In genomic region chr1:160214171-160214570, GRCm38 (mm10) we compare ENCODE assay signal across 13 mouse cellular contexts. TPM values are rescaled to one million over a fixed set of nuclear protein-coding genes. Genes with fewer than 3 reads are reported as not detected.
DNase-seq lines count a peak whose midpoint lies in the region; ATAC-seq and TF ChIP-seq lines count a peak whose summit lies in the region.
"Had no signal": no experiment of that assay in that cellular context is flagged by ENCODE, and none has a peak within 500 bp of the region (broad histone marks: within the 10 kb centered on the region; RNA-seq: fewer than 3 reads in every experiment).

No protein-coding gene starts in this region.

- peaks cover 2% of the 10 kb centered on the region for H3K36me3 ChIP-seq in embryonic facial prominence, embryonic 10.5 days (replicated peaks)
- H3K36me3 ChIP-seq in limb, embryonic 12.5 days, result no peaks in the 10 kb centered on the region
- no peaks in the 10 kb centered on the region for H3K36me3 ChIP-seq in neural tube, embryonic 13.5 days

- no peak for DNase-seq in left cerebral cortex, adult 2 months (ENCODE audit: extremely low spot score in 1 of 2, low spot score in 2 of 2)
- DNase-seq in left cerebral cortex, adult 11 months (ENCODE audit: low spot score), result no peak
- no peak for DNase-seq in embryonic facial prominence, embryonic 10.5 days (ENCODE audit: low spot score)
- no peak for DNase-seq in cerebellum, postnatal 10 days
- no peak for DNase-seq in left cerebral cortex, postnatal 4 days
- DNase-seq in frontal cortex, adult 2 months (ENCODE audit: extremely low spot score in 1 of 2, low spot score in 1 of 2), result no peak
- DNase-seq: adrenal gland, postnatal 14 days; kidney, postnatal 36 days; lung, postnatal 10 days; thymus, adult 18-20 months had no signal

- no peak for TF ChIP-seq CTCF in left cerebral cortex, adult 2 months (IDR thresholded peaks at IDR 0.05)

- WGBS in embryonic facial prominence, embryonic 10.5 days, result 76% methylated on average over 7 of the region's 7 CpGs
- WGBS in limb, embryonic 12.5 days, result 88% methylated on average over 7 of the region's 7 CpGs
- 52% methylated on average over 7 of the region's 7 CpGs for WGBS in neural tube, embryonic 13.5 days

- H3K27ac ChIP-seq in left cerebral cortex, adult 2 months, result peak overlapping the region; percentile 99; the same call in 1 of the 2 replicates
- H3K27ac ChIP-seq in embryonic facial prominence, embryonic 10.5 days (replicated peaks), result peak overlapping the region; percentile 98; the same call in 1 of the 2 replicates
- no peak overlapping the region for H3K27ac ChIP-seq in limb, embryonic 12.5 days
- peak overlapping the region; percentile 99; the same call in 1 of the 2 replicates for H3K27ac ChIP-seq in neural tube, embryonic 13.5 days (replicated peaks)

- H3K4me3 ChIP-seq in left cerebral cortex, adult 2 months, result no peak overlapping the region
- peak overlapping the region; percentile 85 for H3K4me3 ChIP-seq in embryonic facial prominence, embryonic 10.5 days
- no peak overlapping the region for H3K4me3 ChIP-seq in limb, embryonic 12.5 days (replicated peaks)
- H3K4me3 ChIP-seq in neural tube, embryonic 13.5 days, result no peak overlapping the region

- ATAC-seq in limb, embryonic 12.5 days (ENCODE audit: insufficient number of reproducible peaks, insufficient read depth, low FRiP score, low TSS enrichment, low read depth), result no peak
- no peak for ATAC-seq in neural tube, embryonic 13.5 days (ENCODE audit: low read depth)

- H3K9ac ChIP-seq in limb, embryonic 12.5 days (replicated peaks), result no peak overlapping the region
- peak overlapping the region; percentile 86 for H3K9ac ChIP-seq in neural tube, embryonic 13.5 days

- intact Hi-C loops in left cerebral cortex, adult 2 months (cut with DNase I), result loop anchor here (5.0 kb wide), 1 partner anchor 163 kb away; no protein-coding TSS in a partner anchor
- intact Hi-C loops in left cerebral cortex, postnatal 4 days (cut with DNase I), result loop anchor here (10.0 kb wide), 1 partner anchor 501 kb away; no protein-coding TSS in a partner anchor

- H3K4me1 ChIP-seq in embryonic facial prominence, embryonic 10.5 days, result peaks cover 24% of the 10 kb centered on the region
- H3K4me1 ChIP-seq in limb, embryonic 12.5 days (replicated peaks), result peaks cover 10% of the 10 kb centered on the region
- peaks cover 35% of the 10 kb centered on the region for H3K4me1 ChIP-seq in neural tube, embryonic 13.5 days (replicated peaks)

- no peaks in the 10 kb centered on the region for H3K27me3 ChIP-seq in embryonic facial prominence, embryonic 10.5 days (replicated peaks; ENCODE audit: low read depth, poor library complexity, severe bottlenecking)
- no peaks in the 10 kb centered on the region for H3K27me3 ChIP-seq in limb, embryonic 12.5 days
- no peaks in the 10 kb centered on the region for H3K27me3 ChIP-seq in neural tube, embryonic 13.5 days

- H3K9me3 ChIP-seq in embryonic facial prominence, embryonic 10.5 days, result no peaks in the 10 kb centered on the region
- no peaks in the 10 kb centered on the region for H3K9me3 ChIP-seq in limb, embryonic 12.5 days
- no peaks in the 10 kb centered on the region for H3K9me3 ChIP-seq in neural tube, embryonic 13.5 days
- H3K9me3 ChIP-seq: G1E had no signal

- peak overlapping the region; percentile 68; the same call in 1 of the 2 replicates for H3K4me2 ChIP-seq in limb, embryonic 12.5 days
- peak overlapping the region; percentile 77 for H3K4me2 ChIP-seq in neural tube, embryonic 13.5 days

RNA-seq across cellular contexts. Expression of gene Cacybp, which starts 1.5 kb away (rescaled TPM):
- 10 to 100 TPM; 85.3 to 87.5 TPM for total RNA-seq in left cerebral cortex, adult 2 months (2021)
- 354 and 357 TPM in 2 replicates for polyA plus RNA-seq in embryonic facial prominence, embryonic 10.5 days (2016; fragmentation: Nextera tagmentation; extraction: Ambion mirVana)
- 246 and 254 TPM in 2 replicates for polyA plus RNA-seq in limb, embryonic 12.5 days (2016; fragmentation: Nextera tagmentation; extraction: Ambion mirVana)
- polyA plus RNA-seq in neural tube, embryonic 13.5 days (2015; fragmentation: Nextera tagmentation; extraction: Ambion mirVana), result 273 and 285 TPM in 2 replicates
- total RNA-seq in left cerebral cortex, postnatal 4 days (2021), result 100 to 1,000 TPM; 122 to 128 TPM
- 56.7 and 61.8 TPM in 2 replicates for polyA plus RNA-seq in frontal cortex, adult 2 months (2012; rRNA removed)

RNA-seq across cellular contexts. Expression of gene Mrps14, which starts 19.2 kb away (rescaled TPM):
- 10 to 100 TPM; 62.4 to 78.7 TPM for total RNA-seq in left cerebral cortex, adult 2 months (2021)
- polyA plus RNA-seq in embryonic facial prominence, embryonic 10.5 days (2016; fragmentation: Nextera tagmentation; extraction: Ambion mirVana), result 231 and 235 TPM in 2 replicates
- polyA plus RNA-seq in limb, embryonic 12.5 days (2016; fragmentation: Nextera tagmentation; extraction: Ambion mirVana), result 238 and 262 TPM in 2 replicates
- polyA plus RNA-seq in neural tube, embryonic 13.5 days (2015; fragmentation: Nextera tagmentation; extraction: Ambion mirVana), result 162 and 176 TPM in 2 replicates
- 10 to 100 TPM; 41.1 to 48.1 TPM for total RNA-seq in left cerebral cortex, postnatal 4 days (2021)
- polyA plus RNA-seq in frontal cortex, adult 2 months (2012; rRNA removed), result 54.2 and 56.7 TPM in 2 replicates
